Mouse (Mus musculus): Measurements from ENCODE around the gene Krt12.

DNA sequence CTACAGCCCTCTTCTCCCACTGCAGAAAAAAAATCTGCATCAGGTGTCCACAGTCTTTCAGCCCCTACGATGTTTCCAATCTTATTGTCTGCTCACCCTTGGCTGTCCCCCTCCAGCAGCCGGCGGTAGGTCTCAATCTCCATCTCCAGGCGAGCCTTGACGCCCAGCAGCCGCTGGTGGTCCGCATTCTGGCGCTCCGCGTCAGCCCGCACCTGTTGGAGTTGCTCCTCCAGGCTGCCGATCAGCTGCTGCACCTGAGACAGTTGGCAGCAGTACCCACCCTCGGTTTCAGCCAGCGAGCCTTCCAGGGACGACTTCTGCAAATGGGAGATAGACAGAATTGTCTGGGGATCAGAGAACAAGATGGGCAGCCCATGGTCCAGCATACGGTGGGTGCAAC is 4.2 kb downstream of the Krt12 start:
- TF ChIP-seq GATA1 (IDR thresholded peaks at IDR 0.05; ENCODE audit: borderline replicate concordance, low read length), result no peak
- no peak for TF ChIP-seq FLI1 (IDR thresholded peaks at IDR 0.05; ENCODE audit: low read length)
